Mouse (Mus musculus) megakaryocyte, embryonic 14.5 days (primary cell): ENCODE measurements around the gene Rbpjl.

Experiments
- FLI1 ChIP-seq: IDR thresholded peaks from 2 replicates; pipeline ENCODE4 v1.6.1; 2012; ENCODE audit warnings: low read length, inconsistent platforms, mixed read lengths
- GATA1 ChIP-seq: IDR thresholded peaks from 3 replicates; pipeline ENCODE4 v1.6.1; 2012; ENCODE audit warnings: mixed read lengths, low read length, inconsistent platforms, borderline replicate concordance

- TF ChIP-seq GATA1 (no peak), FLI1 (no peak)
Observed at GRCm38 (mm10) chr2:164356177-164356967, 46.6 kb upstream of the Rbpjl start.
